Mouse (Mus musculus) bone marrow macrophage, adult 2 months (primary cell): Measurements from ENCODE around the gene Diaph3.

ENCODE experiments used
- CTCF ChIP-seq: IDR thresholded peaks from 2 replicates; pipeline ENCODE4 v1.5.1; 2012; ENCODE audit warnings: low read depth, mild to moderate bottlenecking, low read length, moderate library complexity
- POLR2A ChIP-seq: IDR thresholded peaks from 2 replicates; pipeline ENCODE4 v1.6.1; 2012; ENCODE audit warnings: mild to moderate bottlenecking, low read depth, low read length, borderline replicate concordance

DNA sequence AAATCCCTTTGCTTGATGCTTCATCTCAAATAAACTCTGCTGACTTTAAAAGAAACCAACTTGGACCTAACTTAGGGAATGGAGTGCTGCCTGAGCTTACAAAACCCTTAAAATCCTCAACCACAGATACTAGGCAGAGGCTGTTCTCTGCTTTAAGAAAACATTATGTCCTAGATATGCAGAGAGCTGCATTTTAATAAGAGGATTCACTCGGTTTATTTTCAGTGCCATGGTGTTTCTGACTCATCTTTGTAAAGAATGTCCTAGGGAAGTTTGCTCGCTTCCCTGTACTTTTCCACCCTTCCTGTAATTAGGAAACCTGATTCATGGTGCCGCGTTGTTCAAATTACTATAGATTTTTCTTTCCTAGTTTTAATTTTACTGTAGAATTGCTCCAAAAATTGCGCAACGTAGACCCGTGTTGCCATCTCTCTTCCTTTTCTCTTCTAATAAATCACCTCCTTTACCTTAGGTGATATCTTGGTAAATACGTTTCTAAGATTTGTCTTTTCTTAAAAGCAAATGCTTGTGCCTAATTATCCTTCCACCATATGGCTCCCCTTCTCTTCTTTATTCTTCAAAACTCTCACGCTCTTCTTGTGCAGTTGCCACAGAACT, 14.7 kb upstream of the Diaph3 start:
- no peak for TF ChIP-seq CTCF
- no peak for TF ChIP-seq POLR2A
